Mouse (Mus musculus) urinary bladder, postnatal 14 days (tissue): ENCODE measurements around the gene Klre1.
"Not testable (repeated sequence)": the region's sequence is repeated elsewhere in the genome, so short reads cannot be mapped to it uniquely, and the experiment has no call there.

ENCODE experiments used
- DNase-seq: peaks from one replicate; pipeline ENCODE4 v3.0.0; 2021; ENCODE audit warnings: low spot score

Klre1 gene

GRCm38 (mm10) chr6:129583014-129583413, 5.3 kb downstream of the Klre1 start:
- no peak for DNase-seq

- no peak for DNase-seq
Observed at GRCm38 (mm10) chr6:129591508-129591907, 13.8 kb downstream of the Klre1 start, which contains the start of gene Klrd1. Gene Klrd1, plus strand, starts transcription at chr6:129591782.

GRCm38 (mm10) chr6:129608372-129608771, 30.7 kb downstream of the Klre1 start:
- DNase-seq, result no peak

GRCm38 (mm10) chr6:129623735-129624134, 46.0 kb downstream of the Klre1 start, which contains the start of gene Klrk1:
Gene Klrk1, minus strand, starts transcription at chr6:129623864.
- DNase-seq, result no peak

GRCm38 (mm10) chr6:129631046-129631445, 53.3 kb downstream of the Klre1 start:
- not testable (repeated sequence) for DNase-seq
